Mouse (Mus musculus): ENCODE results near the gene Mageb2. TPM values are rescaled to one million over a fixed set of nuclear protein-coding genes. Genes with fewer than 3 reads are reported as not detected.

Mageb2 gene
- polyA plus RNA-seq (2012), result not detected in 2 replicates

DNA sequence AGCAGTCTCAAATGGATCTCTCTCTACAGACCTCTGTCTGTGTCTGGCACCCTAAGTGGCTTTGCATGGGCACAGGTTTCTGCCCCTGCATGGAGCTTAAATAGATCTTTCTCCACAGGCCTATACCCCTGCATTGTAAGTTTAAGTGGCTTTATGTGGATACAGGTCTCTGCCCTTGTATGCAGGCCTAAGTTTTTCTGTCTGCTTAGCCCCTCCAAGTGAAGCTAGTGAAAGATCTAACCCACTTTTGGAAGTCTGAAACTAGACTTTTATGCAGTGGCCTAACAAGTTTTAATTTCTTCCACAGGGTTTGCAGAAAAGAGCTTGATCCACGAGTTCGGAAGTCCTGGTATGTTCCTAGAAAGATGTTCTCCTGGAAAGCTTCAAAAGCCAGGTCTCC is at the start of gene Mageb2:
Gene Mageb2 (plus strand): TSS at position 301 of the 400 bp plus-strand sequence.

Other genes starting within 250 kb of the Mageb2 start
- gene Gm5072, start 60.8 kb downstream of the Mageb2 start, polyA plus RNA-seq (2012), result not detected in 2 replicates
- not detected in 2 replicates for gene Gm8914, start 148.4 kb downstream of the Mageb2 start, polyA plus RNA-seq (2012)
- not detected in 2 replicates for gene 1700084M14Rik, start 244.2 kb downstream of the Mageb2 start, polyA plus RNA-seq (2012)

All from megakaryocyte-erythroid progenitor cell, adult 5 weeks (primary cell).